Mouse (Mus musculus): ENCODE results near the gene Hist1h3a.

DNA sequence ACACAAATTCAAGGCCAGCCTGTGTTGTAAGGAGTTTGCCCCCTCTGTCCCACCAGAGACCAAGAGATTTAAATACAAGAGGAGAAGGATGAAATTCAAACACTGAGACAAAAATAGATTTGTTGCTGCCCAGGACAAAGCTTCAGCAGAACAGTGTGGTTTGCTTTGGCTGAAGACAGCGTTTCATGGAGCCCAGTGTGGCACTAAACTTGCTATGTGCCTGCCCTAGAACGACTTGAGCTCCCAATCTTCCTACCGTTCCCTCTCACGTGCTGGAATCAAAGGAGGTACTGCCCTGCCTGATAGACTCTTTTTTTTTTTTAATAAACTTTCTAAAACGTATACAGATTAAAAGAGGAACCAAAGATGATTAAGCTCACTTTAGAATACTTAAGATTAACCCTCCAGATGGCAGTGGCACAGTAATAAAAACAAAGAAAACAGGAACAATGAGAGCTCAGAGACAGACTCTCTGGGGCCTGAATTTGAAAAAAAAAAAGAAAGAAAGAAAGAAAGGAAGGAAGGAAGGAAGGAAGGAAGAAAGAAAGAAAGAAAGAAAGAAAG is 6.7 kb upstream of the Hist1h3a start:
- TF ChIP-seq POLR2A (IDR thresholded peaks at IDR 0.05; ENCODE audit: borderline replicate concordance, insufficient read depth, low read length) = no peak
- TF ChIP-seq CTCF (IDR thresholded peaks at IDR 0.05; ENCODE audit: borderline replicate concordance, insufficient read depth, low read depth, low read length) = no peak
